Mouse (Mus musculus) E14TG2a.4 (cell line): ENCODE results near the gene Zfhx2.
"Not testable (repeated sequence)": the region's sequence is repeated elsewhere in the genome, so short reads cannot be mapped to it uniquely, and the experiment has no call there.

ENCODE experiments used
- CTCF ChIP-seq: conservative IDR thresholded peaks from 2 replicates; pipeline ENCODE4 v1.5.1; 2014; ENCODE audit warnings: low read length
- NANOG ChIP-seq: IDR thresholded peaks from 2 replicates; pipeline ENCODE4 v1.6.1; 2014; ENCODE audit warnings: borderline replicate concordance, low read length, mixed read lengths
- POU5F1 ChIP-seq: IDR thresholded peaks from 2 replicates; pipeline ENCODE4 v1.6.1; 2014; ENCODE audit warnings: low read length, borderline replicate concordance

DNA sequence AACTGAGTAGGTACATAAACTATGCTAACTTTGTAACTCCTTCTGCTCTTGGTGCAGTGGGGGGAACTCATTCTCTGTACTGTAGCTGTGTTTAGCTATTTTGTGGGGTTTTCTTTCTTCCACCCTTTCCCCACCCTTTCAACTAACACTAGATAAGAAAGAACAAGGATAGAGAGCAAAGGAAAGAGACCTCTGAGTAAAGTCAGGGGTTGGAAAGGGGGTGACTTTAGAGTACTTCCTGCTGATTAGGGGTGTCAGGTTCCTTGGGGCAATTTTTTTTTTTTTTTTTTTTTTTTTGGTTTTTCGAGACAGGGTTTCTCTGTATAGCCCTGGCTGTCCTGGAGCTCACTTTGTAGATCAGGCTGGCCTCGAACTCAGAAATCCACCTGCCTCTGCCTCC, 48.4 kb downstream of the Zfhx2 start:
- TF ChIP-seq CTCF, POU5F1, NANOG: not testable (repeated sequence)
